Mouse (Mus musculus): ENCODE data around the gene Wdr6. TPM values are rescaled to one million over a fixed set of nuclear protein-coding genes. Genes with fewer than 3 reads are reported as not detected.

The Wdr6 gene
- polyA plus RNA-seq, 1 experiment from 2014 or later: 82.0 TPM

DNA sequence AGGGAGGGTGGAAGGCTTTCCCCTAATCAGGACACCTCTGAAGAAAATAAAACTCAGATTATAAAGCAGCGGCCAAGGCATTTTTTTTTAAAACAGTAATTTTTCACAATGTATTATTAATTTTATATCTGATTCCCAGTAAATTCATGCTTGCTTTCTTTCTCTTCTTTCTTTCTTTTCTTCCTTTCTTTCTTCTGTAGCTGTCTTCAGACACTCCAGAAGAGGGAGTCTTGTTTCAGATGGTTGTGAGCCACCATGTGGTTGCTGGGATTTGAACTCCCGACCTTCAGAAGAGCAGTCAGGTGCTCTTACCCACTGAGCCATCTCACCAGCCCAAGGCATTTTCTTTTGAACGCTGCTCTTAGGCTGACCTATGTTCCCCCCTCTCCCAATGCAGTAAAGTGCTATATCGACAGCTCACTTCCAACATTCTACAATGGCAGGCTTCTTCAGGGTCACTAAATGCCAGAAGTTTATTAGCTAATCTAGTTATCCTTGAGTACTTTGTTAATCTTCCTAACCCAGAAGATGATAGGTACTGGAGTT, 20.6 kb upstream of the Wdr6 start:
- H3K9me3 ChIP-seq (replicated peaks; ENCODE audit: control insufficient read depth, low read length): no peaks in the 10 kb centered on the region
- no peak overlapping the region for H3K27ac ChIP-seq (ENCODE audit: low read length)
- H3K4me1 ChIP-seq (ENCODE audit: control insufficient read depth, insufficient read depth, low read length): peaks cover 8% of the 10 kb centered on the region; the same call in 1 of the 2 replicates
- no peaks in the 10 kb centered on the region for H3K27me3 ChIP-seq (ENCODE audit: control insufficient read depth, insufficient read depth, low read length)
- H3K9ac ChIP-seq (ENCODE audit: low read length): no peak overlapping the region
- H3K4me2 ChIP-seq (ENCODE audit: low read depth, low read length): no peak overlapping the region
- no peak overlapping the region for H3K4me3 ChIP-seq (replicated peaks; ENCODE audit: low read length)
- 0 out of 2 replicates have a peak, but pooled peaks cover 9% of the 10 kb centered on the region for H3K36me3 ChIP-seq (ENCODE audit: control insufficient read depth, insufficient read depth, low read length)
- 75% methylated on average over 4 of the region's 4 CpGs for WGBS
- ATAC-seq (ENCODE audit: insufficient read depth, low FRiP score): no peak

DNA sequence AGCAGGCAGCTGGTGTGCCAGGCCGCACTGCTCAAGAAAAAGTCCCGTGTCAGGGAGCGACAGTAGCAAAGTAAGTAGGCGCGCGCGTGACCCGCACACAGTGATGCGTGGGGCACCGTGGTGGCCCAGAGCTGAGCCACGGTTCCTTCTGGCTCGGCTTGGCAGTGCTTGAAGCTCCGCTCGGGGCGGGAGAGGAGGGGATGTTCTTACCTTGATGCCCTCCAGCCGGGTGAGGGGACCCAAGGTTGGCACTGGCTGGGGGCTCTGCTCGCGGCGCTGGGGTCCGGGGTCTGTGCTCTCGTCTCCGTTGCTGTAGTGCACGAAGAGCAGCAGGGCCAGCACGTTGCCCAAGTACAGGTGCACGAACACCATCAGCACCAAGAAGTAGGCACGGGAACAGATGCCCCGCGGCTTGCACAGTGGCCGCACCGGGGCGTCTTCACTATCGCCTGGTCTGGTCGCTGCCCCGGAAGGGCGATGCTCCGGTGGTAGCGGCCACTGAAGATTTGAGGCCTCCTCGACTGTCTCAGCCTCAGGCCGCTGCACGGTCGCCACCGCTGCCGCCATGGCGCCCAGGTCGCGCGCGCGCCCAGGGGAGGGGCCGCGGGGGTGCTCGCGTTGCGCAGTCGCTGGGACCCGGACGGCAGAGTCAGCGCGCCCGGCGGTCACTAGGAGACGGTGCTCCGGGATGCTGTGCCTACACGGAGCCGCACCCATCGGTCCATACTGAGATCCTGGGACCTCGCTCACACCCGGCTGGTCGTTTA, 18.6 kb upstream of the Wdr6 start, which contains the start of gene P4htm:
Gene P4htm (minus strand): TSS at position 670 of the 767 bp plus-strand sequence.
- Histone ChIP-seq H3K9ac (ENCODE audit: low read length) (peak within 1 kb of the TSS; percentile 76), H3K9me3 (replicated peaks; ENCODE audit: control insufficient read depth, low read length) (no peaks in the 10 kb centered on the region), H3K4me2 (ENCODE audit: low read depth, low read length) (peak within 1 kb of the TSS; percentile 96), H3K36me3 (ENCODE audit: control insufficient read depth, insufficient read depth, low read length) (no peaks in the 10 kb centered on the region), H3K27ac (ENCODE audit: low read length) (no peak within 1 kb of the TSS), H3K4me3 (replicated peaks; ENCODE audit: low read length) (peak within 1 kb of the TSS; percentile 78), H3K4me1 (ENCODE audit: control insufficient read depth, insufficient read depth, low read length) (peaks cover 8% of the 10 kb centered on the region; the same call in 1 of the 2 replicates), H3K27me3 (ENCODE audit: control insufficient read depth, insufficient read depth, low read length) (no peaks in the 10 kb centered on the region)
- WGBS: 3% methylated on average over 64 of the region's 69 CpGs
- peak; percentile 81 for ATAC-seq (ENCODE audit: insufficient read depth, low FRiP score)

DNA sequence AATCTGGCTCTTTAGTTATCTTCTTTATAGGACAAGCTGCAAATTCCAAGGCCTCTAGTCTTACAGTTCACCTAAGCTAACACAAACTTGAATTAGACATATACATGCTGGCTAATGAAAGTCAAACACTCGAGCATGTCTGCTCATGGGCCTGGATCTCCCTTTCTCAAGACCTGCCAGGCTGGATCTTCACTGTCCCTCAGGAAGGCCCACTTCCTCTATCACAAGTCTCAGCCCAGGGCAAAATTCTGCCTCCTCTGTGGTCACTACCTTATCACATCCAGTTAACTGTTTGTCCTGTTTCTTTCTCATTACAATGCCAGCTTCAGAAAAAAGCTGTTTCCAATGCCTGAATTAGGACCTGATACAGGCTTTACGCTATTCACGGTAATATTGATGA, 15.8 kb upstream of the Wdr6 start:
- Histone ChIP-seq H3K36me3 (ENCODE audit: control insufficient read depth, insufficient read depth, low read length) (no peaks in the 10 kb centered on the region), H3K27me3 (ENCODE audit: control insufficient read depth, insufficient read depth, low read length) (no peaks in the 10 kb centered on the region), H3K9ac (ENCODE audit: low read length) (no peak overlapping the region), H3K9me3 (replicated peaks; ENCODE audit: control insufficient read depth, low read length) (no peaks in the 10 kb centered on the region), H3K27ac (ENCODE audit: low read length) (no peak overlapping the region), H3K4me3 (replicated peaks; ENCODE audit: low read length) (no peak overlapping the region), H3K4me2 (ENCODE audit: low read depth, low read length) (no peak overlapping the region), H3K4me1 (ENCODE audit: control insufficient read depth, insufficient read depth, low read length) (peaks cover 8% of the 10 kb centered on the region; the same call in 1 of the 2 replicates)
- ATAC-seq (ENCODE audit: insufficient read depth, low FRiP score): no peak
- 73% methylated on average over 3 of the region's 3 CpGs for WGBS

DNA sequence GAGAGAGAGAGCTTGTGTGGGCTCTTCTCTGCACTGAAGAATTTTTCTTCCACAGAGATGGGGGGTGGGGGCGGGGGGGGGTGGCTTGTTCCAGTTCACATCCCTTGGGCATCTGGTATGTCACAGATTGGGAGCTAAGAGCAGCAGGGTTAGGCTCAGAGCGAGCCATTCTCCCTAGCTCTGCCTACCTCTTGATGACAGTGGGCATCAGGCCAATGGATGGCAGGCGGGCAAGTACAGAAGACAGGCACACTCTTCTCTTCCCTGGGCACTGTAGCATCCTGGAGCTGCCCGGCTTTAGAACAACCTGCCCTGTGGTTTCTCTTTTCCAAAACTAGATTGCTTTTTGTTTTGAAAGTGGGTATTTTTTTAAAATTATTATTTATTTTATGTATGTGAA, 12.9 kb upstream of the Wdr6 start:
- no peak overlapping the region for H3K4me2 ChIP-seq (ENCODE audit: low read depth, low read length)
- H3K36me3 ChIP-seq (ENCODE audit: control insufficient read depth, insufficient read depth, low read length): no peaks in the 10 kb centered on the region
- 76% methylated on average over 4 of the region's 4 CpGs for WGBS
- H3K9ac ChIP-seq (ENCODE audit: low read length): no peak overlapping the region
- no peaks in the 10 kb centered on the region for H3K27me3 ChIP-seq (ENCODE audit: control insufficient read depth, insufficient read depth, low read length)
- H3K4me3 ChIP-seq (replicated peaks; ENCODE audit: low read length): no peak overlapping the region
- H3K27ac ChIP-seq (ENCODE audit: low read length): no peak overlapping the region
- H3K4me1 ChIP-seq (ENCODE audit: control insufficient read depth, insufficient read depth, low read length): peaks cover 15% of the 10 kb centered on the region
- H3K9me3 ChIP-seq (replicated peaks; ENCODE audit: control insufficient read depth, low read length): no peaks in the 10 kb centered on the region
- ATAC-seq (ENCODE audit: insufficient read depth, low FRiP score): no peak

- Histone ChIP-seq H3K27ac (ENCODE audit: low read length) (no peak overlapping the region), H3K9ac (ENCODE audit: low read length) (no peak overlapping the region), H3K36me3 (ENCODE audit: control insufficient read depth, insufficient read depth, low read length) (no peaks in the 10 kb centered on the region), H3K27me3 (ENCODE audit: control insufficient read depth, insufficient read depth, low read length) (no peaks in the 10 kb centered on the region), H3K9me3 (replicated peaks; ENCODE audit: control insufficient read depth, low read length) (no peaks in the 10 kb centered on the region), H3K4me3 (replicated peaks; ENCODE audit: low read length) (no peak overlapping the region), H3K4me2 (ENCODE audit: low read depth, low read length) (no peak overlapping the region), H3K4me1 (ENCODE audit: control insufficient read depth, insufficient read depth, low read length) (peaks cover 15% of the 10 kb centered on the region)
- 56% methylated on average over 5 of the region's 5 CpGs for WGBS
- ATAC-seq (ENCODE audit: insufficient read depth, low FRiP score): no peak
Measured at GRCm38 (mm10) chr9:108589229-108589628, 10.7 kb upstream of the Wdr6 start.

DNA sequence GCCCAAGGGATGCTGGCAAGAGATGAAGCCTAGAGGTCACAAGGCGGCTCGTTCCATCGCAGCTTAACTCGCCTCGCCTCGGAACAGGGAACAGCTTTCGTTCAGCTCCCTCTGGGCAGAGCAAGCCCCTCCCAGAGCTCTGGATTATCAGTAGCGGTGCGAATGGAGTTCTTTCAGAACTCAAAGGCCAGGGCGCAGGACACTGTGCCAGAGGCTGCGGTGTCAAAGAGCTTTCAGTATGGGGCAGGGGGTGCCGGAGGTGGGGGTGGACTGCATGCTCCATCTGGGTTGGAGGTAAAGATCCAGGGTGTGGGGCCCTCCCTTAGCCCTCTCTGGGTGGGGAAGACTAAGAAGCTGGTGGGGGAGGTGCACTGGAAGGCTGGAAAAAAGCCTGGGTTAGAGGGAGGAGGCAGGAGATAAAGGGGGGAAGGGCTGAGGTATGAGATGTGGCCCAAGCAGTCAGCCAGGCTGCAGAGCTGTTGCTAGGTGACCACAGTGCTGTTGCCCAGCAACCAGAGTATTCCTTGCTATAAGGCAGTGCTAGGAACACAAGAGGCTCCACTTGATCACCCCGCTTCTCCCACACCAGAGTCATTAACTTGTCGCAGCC, 9.1 kb upstream of the Wdr6 start:
- ATAC-seq (ENCODE audit: insufficient read depth, low FRiP score): peak; percentile 93
- Histone ChIP-seq H3K27me3 (ENCODE audit: control insufficient read depth, insufficient read depth, low read length) (no peaks in the 10 kb centered on the region), H3K4me2 (ENCODE audit: low read depth, low read length) (peak overlapping the region; percentile 45), H3K4me1 (ENCODE audit: control insufficient read depth, insufficient read depth, low read length) (peaks cover 15% of the 10 kb centered on the region), H3K36me3 (ENCODE audit: control insufficient read depth, insufficient read depth, low read length) (no peaks in the 10 kb centered on the region), H3K9ac (ENCODE audit: low read length) (peak overlapping the region; percentile 29; the same call in 1 of the 2 replicates), H3K4me3 (replicated peaks; ENCODE audit: low read length) (no peak overlapping the region; the same call in 1 of the 2 replicates), H3K27ac (ENCODE audit: low read length) (peak overlapping the region; percentile 16; the same call in 1 of the 2 replicates), H3K9me3 (replicated peaks; ENCODE audit: control insufficient read depth, low read length) (no peaks in the 10 kb centered on the region)
- 8% methylated on average over 14 of the region's 14 CpGs for WGBS

GRCm38 (mm10) chr9:108579344-108579690, 778 bp upstream of the Wdr6 start:
- WGBS: 67% methylated on average over 5 of the region's 5 CpGs
- peak overlapping the region; percentile 72 for H3K4me3 ChIP-seq (replicated peaks; ENCODE audit: low read length)
- peak overlapping the region; percentile 94 for H3K9ac ChIP-seq (ENCODE audit: low read length)
- peaks cover 7% of the 10 kb centered on the region; the same call in 1 of the 2 replicates for H3K36me3 ChIP-seq (ENCODE audit: control insufficient read depth, insufficient read depth, low read length)
- H3K27me3 ChIP-seq (ENCODE audit: control insufficient read depth, insufficient read depth, low read length): no peaks in the 10 kb centered on the region
- peak overlapping the region; percentile 82 for H3K27ac ChIP-seq (ENCODE audit: low read length)
- no peak for ATAC-seq (ENCODE audit: insufficient read depth, low FRiP score)
- peaks cover 29% of the 10 kb centered on the region for H3K4me1 ChIP-seq (ENCODE audit: control insufficient read depth, insufficient read depth, low read length)
- no peaks in the 10 kb centered on the region for H3K9me3 ChIP-seq (replicated peaks; ENCODE audit: control insufficient read depth, low read length)
- H3K4me2 ChIP-seq (ENCODE audit: low read depth, low read length): peak overlapping the region; percentile 91

- Histone ChIP-seq H3K9ac (ENCODE audit: low read length) (peak overlapping the region; percentile 94), H3K4me3 (replicated peaks; ENCODE audit: low read length) (peak overlapping the region; percentile 72), H3K9me3 (replicated peaks; ENCODE audit: control insufficient read depth, low read length) (no peaks in the 10 kb centered on the region), H3K4me1 (ENCODE audit: control insufficient read depth, insufficient read depth, low read length) (peaks cover 31% of the 10 kb centered on the region), H3K4me2 (ENCODE audit: low read depth, low read length) (peak overlapping the region; percentile 91), H3K27me3 (ENCODE audit: control insufficient read depth, insufficient read depth, low read length) (no peaks in the 10 kb centered on the region), H3K27ac (ENCODE audit: low read length) (peak overlapping the region; percentile 90), H3K36me3 (ENCODE audit: control insufficient read depth, insufficient read depth, low read length) (peaks cover 9% of the 10 kb centered on the region; the same call in 1 of the 2 replicates)
- peak; percentile 5 for ATAC-seq (ENCODE audit: insufficient read depth, low FRiP score)
- WGBS: under 1% methylated on average over 24 of the region's 24 CpGs
Measured at GRCm38 (mm10) chr9:108577934-108578544, 500 bp downstream of the Wdr6 start.
